Mouse (Mus musculus) cerebellum, postnatal 10 days (tissue): ENCODE data around the gene Creb3l1.

Experiments
- DNase-seq, 2 experiments: peaks; one replicate each; pipeline ENCODE4 v3.0.0; 2021; ENCODE audit warnings: mixed read lengths in 2 of 2

Gene Creb3l1

GRCm38 (mm10) chr2:91997905-91998608 lies 26.2 kb downstream of the Creb3l1 start:
- peak; percentile 52 to 77 for DNase-seq

GRCm38 (mm10) chr2:91996006-91996405 lies 28.3 kb downstream of the Creb3l1 start:
- DNase-seq = no peak

- no peak for DNase-seq
Measured at GRCm38 (mm10) chr2:91993409-91993808, 30.9 kb downstream of the Creb3l1 start.

DNA sequence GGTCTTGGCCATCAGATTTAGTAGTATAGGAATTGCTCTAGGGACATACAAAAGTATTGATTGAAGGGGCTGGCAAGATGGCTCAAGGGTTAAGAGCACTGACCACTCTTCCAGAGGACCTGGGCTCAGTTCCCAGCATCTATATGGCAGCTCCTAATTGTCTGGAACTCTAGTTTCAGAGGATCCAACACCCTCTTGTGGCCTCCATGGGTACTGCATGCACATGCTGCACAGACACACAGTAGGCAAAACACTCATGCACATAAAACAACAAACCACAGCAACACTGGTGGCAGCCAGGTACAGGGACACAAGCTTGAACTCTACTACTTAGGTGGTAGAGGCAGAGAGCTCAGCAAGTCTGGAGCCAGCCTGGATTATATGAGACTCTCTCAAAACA lies 34.6 kb downstream of the Creb3l1 start:
- DNase-seq = peak in 1 of 2 experiments; percentile 58

- peak; percentile 95 to 98 for DNase-seq
Measured at GRCm38 (mm10) chr2:91987542-91987941, 36.8 kb downstream of the Creb3l1 start.

- DNase-seq = peak; percentile 78 to 79
Measured at GRCm38 (mm10) chr2:91986071-91986470, 38.2 kb downstream of the Creb3l1 start.

GRCm38 (mm10) chr2:91984906-91985525 lies 39.3 kb downstream of the Creb3l1 start:
- DNase-seq = no peak

GRCm38 (mm10) chr2:91984439-91984838 lies 39.9 kb downstream of the Creb3l1 start:
- peak in 1 of 2 experiments; percentile 40 for DNase-seq

DNA sequence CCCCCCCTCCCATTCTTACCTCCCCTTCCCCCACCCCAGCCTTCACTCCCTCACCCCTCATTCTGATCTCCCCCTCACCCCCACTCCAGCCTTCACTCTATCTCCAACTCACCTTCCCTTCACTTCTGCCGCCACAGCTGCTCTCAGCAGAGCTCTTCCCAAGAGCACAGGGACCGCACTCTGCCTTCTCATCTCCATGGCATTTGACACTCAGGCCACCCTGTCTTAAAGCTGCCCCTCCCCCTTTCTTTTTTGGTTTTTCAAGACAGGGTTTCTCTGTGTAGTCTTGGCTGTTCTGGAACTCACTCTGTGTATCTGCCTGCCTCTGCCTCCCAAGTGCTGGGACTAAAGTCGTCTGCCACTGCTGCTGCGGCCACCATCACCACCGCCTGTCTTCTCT lies 43.5 kb downstream of the Creb3l1 start:
- no peak for DNase-seq

DNA sequence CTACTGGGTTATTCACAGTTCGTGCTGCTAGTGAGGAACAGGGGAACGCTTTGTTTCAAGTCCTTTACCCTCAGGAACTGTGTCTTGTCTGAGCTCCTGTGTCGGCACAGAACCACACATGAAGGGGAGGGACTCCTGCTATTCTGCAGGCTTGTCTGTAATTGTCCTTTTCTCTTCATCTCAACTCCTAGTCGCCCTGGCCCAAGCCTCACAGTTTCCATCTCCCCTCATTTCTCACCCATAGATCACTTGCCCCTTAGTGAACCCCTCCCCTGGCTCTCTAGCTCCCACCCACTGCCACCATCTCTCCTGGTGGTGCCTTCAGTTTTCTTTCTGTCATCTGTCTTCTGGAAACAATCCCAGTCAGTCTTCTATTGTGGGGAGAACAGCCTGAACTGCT lies 44.1 kb downstream of the Creb3l1 start:
- DNase-seq = no peak

DNA sequence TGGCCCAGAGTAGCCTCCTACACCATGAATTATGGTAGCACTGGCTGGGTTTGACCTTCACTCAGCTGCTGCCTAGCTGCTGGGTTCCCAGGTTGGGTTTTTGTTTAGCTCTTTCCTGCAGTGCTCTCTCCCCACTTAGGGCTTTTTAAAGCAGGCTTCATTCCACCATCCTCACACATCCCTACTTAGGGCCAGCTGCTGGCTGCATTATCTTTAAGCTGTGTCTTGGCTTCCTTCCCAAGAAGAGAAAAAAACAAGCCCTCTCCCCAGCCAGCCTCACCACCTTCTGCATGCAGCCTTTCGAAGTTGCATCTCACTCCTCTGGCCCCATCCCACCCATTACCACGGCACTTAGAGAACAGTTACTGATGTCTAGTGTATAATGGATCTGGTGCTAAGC lies 45.8 kb downstream of the Creb3l1 start:
- DNase-seq = no peak

DNA sequence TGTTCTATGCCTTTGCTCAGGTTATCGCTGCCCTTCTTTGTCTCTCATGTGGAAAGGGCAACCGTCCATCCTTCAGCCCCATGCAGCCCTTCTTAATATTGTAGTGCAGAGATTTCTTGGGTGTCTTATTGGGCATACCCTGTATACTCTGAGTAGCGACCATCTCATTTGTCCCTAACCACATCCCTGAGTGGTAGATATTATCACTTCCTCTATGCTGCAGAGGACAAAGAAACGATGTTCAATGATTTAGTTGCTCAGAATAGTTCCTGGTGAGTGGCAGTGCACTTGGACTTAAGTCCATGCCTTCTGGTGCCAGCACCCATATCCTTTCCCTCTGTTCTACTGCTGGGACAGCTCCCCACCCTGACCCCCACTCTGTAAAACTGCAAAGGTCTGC lies 46.3 kb downstream of the Creb3l1 start:
- no peak for DNase-seq

- peak; percentile 58 to 67 for DNase-seq
Measured at GRCm38 (mm10) chr2:91975581-91976541, 48.4 kb downstream of the Creb3l1 start, which contains the start of gene Dgkz. Gene Dgkz (minus strand): TSS chr2:91975864.

DNA sequence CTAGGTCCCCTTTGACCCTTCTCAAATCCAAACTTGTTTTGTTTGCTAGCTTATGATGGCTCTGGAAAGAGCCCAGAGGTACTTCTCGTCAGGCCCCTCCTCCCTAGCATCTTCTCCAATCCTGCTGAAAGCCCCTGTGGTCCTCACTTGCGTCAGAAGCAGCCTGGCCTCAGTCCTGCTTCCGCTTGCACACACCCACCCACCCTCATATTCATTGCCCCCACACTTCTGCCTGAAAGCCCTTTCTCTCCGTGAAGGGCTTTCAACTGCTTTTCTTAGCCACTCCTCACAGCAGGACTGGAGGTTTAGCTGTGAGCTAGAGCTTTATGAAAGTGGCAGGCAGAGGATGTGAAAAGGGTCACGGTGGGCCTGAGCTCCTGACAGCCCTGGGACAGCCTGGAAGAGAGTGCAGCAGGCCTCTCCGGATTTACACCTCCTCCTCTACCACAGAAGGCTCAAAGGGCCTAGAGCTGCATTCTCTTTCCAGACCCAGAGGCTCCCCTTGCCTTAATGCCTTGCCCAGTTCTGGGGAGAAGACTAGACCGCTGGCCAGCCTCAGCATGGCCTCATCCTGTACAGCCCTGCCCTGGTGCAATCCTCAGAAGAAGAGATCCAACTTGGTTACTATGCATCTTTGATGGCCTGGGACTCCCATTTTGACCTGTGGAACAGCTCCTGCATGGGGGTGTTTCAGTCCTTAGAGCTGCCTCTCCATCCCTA lies 50.7 kb downstream of the Creb3l1 start:
- DNase-seq = no peak

- no peak for DNase-seq
Measured at GRCm38 (mm10) chr2:91972121-91972566, 52.2 kb downstream of the Creb3l1 start.

- peak; percentile 83 to 91 for DNase-seq
Measured at GRCm38 (mm10) chr2:91971231-91972097, 52.8 kb downstream of the Creb3l1 start.

- DNase-seq = no peak
Measured at GRCm38 (mm10) chr2:91967962-91968361, 56.3 kb downstream of the Creb3l1 start.

DNA sequence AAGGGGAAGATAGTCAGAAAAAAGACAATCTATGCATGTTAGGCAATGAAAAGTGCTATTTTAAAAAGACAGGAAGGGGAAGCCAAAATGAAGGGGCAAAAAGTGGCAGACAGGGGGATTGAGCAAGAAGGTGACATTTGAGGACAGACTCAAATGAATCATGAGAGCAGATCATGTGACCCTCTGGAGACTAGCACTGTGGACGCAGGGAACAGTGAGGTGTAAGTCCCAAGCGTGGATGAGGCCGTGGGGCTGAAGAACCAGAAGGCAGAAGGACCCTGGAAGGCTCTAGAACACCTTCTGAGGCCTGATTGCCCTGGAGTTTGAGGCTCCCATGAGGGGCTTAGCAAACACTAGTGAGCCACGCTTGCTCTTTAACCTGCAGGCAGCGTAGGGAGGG lies 57.9 kb downstream of the Creb3l1 start:
- DNase-seq = no peak

DNA sequence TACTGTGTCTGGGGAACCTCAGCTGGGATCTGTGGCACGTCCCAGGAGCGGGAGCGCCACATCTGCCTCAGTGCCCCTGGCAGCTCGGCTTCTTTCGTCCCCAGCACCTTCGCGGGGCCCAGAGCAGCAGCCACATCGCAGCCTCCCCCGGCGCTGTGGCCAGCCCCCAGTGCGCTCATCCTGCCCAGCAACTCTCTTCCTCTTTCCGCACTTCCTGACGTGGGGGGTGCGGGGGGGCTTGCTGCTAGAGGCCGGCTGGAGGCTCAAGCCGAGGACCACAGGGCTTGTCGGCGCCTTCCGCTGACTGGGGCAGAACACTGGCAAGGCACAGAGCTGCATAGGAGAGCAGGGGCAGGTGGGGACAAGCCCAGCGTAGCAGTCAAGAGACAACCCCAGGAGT lies 58.9 kb downstream of the Creb3l1 start:
- peak; percentile 38 to 44 for DNase-seq

DNA sequence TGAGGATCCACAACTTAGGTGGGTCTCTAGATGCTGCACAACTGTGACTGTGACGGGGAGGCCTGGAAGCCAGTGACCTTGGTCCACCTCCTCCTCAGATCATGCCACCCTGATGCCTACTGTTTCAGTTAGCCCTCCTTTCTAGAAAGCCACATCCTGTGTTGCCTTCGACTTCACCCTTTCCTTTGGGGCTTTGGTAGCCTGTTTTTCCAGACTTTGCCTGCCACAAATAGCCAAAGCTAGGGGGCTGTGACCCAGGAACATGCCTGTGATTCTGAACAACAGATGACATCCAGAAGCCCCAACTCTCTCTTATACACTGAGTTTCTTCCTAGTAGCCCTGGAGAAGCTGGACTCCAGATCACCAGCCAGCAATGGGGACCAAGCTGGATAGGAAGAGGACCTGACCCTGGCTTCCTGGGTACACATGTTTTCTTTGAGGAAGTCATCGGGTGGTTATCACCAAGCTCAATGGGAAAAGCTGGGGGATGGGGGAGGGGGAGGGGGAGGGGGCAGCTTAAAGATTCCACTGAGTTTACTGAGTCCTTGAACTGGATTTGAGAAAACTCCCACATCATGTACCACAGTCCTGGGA lies 59.6 kb downstream of the Creb3l1 start:
- DNase-seq = no peak

- DNase-seq = peak; percentile 99
Measured at GRCm38 (mm10) chr2:91963443-91963932, 60.8 kb downstream of the Creb3l1 start.
